In the genomic region with DNA sequence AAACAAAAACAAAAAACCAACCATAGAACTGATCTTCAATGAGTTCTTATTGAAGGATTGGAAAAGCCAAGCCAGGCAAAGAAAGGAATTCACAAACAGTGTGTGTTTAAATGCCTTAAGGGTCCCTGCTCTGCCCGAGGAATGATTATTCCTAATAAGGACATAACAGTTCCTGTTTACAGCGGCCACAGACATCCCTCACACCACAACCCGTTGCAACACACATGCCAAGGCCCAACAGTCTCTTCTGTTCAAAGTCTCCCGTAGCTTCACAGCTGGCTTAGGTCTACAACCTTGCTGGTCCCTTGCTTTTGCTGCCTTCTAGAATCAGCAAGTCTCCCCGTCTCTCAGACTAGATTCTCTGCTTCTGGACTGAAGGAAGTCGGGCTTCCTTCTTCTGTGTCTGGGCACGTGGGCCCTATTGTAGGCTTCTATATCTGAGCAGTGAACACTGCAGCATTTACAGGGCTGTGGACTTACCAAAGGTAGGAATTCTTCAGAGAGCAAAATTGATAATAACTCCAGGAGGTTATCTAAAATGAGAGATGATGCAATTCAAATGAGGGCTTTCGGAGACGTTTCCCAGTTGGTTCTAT, we compare ENCODE assay signal across 17 mouse cellular contexts. TPM values are rescaled to one million over a fixed set of nuclear protein-coding genes. Genes with fewer than 3 reads are reported as not detected.
DNase-seq lines count a peak whose midpoint lies in the region; ATAC-seq and TF ChIP-seq lines count a peak whose summit lies in the region.
"Had no signal": no experiment of that assay in that cellular context is flagged by ENCODE, and none has a peak within 500 bp of the region (broad histone marks: within the 10 kb centered on the region; RNA-seq: fewer than 3 reads in every experiment).

No protein-coding gene starts in this region.

- H3K36me3 ChIP-seq in intestine, embryonic 14.5 days (ENCODE audit: control insufficient read depth, insufficient read depth, low read length): no peaks in the 10 kb centered on the region
- H3K36me3 ChIP-seq in intestine, postnatal 0 days (ENCODE audit: control insufficient read depth, insufficient read depth): no peaks in the 10 kb centered on the region
- H3K36me3 ChIP-seq in lung, embryonic 16.5 days (ENCODE audit: control insufficient read depth, insufficient read depth, low read length): no peaks in the 10 kb centered on the region
- no peaks in the 10 kb centered on the region for H3K36me3 ChIP-seq in midbrain, embryonic 10.5 days
- H3K36me3 ChIP-seq: heart, embryonic 12.5 days had no signal

- peaks cover 20% of the 10 kb centered on the region for H3K4me1 ChIP-seq in intestine, embryonic 14.5 days (replicated peaks; ENCODE audit: control insufficient read depth, insufficient read depth, low read length)
- no peaks in the 10 kb centered on the region; the same call in none of the 2 replicates for H3K4me1 ChIP-seq in intestine, postnatal 0 days (replicated peaks; ENCODE audit: control insufficient read depth, insufficient read depth, low read length)
- H3K4me1 ChIP-seq in lung, embryonic 16.5 days (replicated peaks; ENCODE audit: control insufficient read depth, insufficient read depth, low read length): peaks cover 14% of the 10 kb centered on the region; the same call in 1 of the 2 replicates
- peaks cover 28% of the 10 kb centered on the region for H3K4me1 ChIP-seq in midbrain, embryonic 10.5 days

- 46% methylated on average over 9 of the region's 9 CpGs for WGBS in intestine, embryonic 14.5 days
- 36% methylated on average over 9 of the region's 9 CpGs for WGBS in intestine, postnatal 0 days
- 34% methylated on average over 9 of the region's 9 CpGs for WGBS in lung, embryonic 16.5 days
- WGBS in midbrain, embryonic 10.5 days: 78% methylated on average over 9 of the region's 9 CpGs

- no peak for TF ChIP-seq CTCF in intestine, postnatal 0 days (IDR thresholded peaks at IDR 0.05; ENCODE audit: low read depth)

- no peaks in the 10 kb centered on the region for H3K9me3 ChIP-seq in intestine, embryonic 14.5 days (ENCODE audit: control insufficient read depth, low read length)
- H3K9me3 ChIP-seq in intestine, postnatal 0 days (ENCODE audit: control insufficient read depth): no peaks in the 10 kb centered on the region
- H3K9me3 ChIP-seq in lung, embryonic 16.5 days (ENCODE audit: control insufficient read depth, low read length): no peaks in the 10 kb centered on the region
- H3K9me3 ChIP-seq in midbrain, embryonic 10.5 days (replicated peaks): no peaks in the 10 kb centered on the region; the same call in 1 of the 2 replicates
- H3K9me3 ChIP-seq: forebrain, embryonic 13.5 days; heart, embryonic 12.5 days had no signal

- ATAC-seq in intestine, embryonic 14.5 days (replicated peaks; ENCODE audit: low FRiP score, low TSS enrichment, low read depth): no peak
- no peak for ATAC-seq in intestine, postnatal 0 days
- ATAC-seq in lung, embryonic 16.5 days (ENCODE audit: low read depth): peak; percentile 72; the same call in 1 of the 2 replicates
- peak; percentile 68 to 73; a peak in 3 of 4 replicates for ATAC-seq in hematopoietic stem cell, adult 5-6 weeks (replicated peaks in 1 of 2; ENCODE audit: insufficient read depth in 1 of 2, low FRiP score in 2 of 2, low TSS enrichment in 1 of 2, low read depth in 1 of 2, poor library complexity in 2 of 2, severe bottlenecking in 2 of 2)
- 0 out of 2 replicates have a peak, but pooled peaks have one; percentile 40 for ATAC-seq in monocyte, adult 5-6 weeks (replicated peaks; ENCODE audit: insufficient number of reproducible peaks, low FRiP score, low TSS enrichment, poor library complexity, severe bottlenecking)
- ATAC-seq: forebrain, embryonic 13.5 days; midbrain, embryonic 16.5 days had no signal

- no peak overlapping the region for H3K4me2 ChIP-seq in intestine, embryonic 14.5 days (ENCODE audit: low read length)
- no peak overlapping the region for H3K4me2 ChIP-seq in intestine, postnatal 0 days (replicated peaks; ENCODE audit: low read depth)
- no peak overlapping the region for H3K4me2 ChIP-seq in lung, embryonic 16.5 days (ENCODE audit: low read depth, low read length)
- H3K4me2 ChIP-seq: forebrain, embryonic 13.5 days; heart, embryonic 12.5 days had no signal

- H3K4me3 ChIP-seq in intestine, embryonic 14.5 days (ENCODE audit: low read depth, low read length): no peak overlapping the region
- H3K4me3 ChIP-seq in intestine, postnatal 0 days (ENCODE audit: low read depth, low read length): no peak overlapping the region
- H3K4me3 ChIP-seq in lung, embryonic 16.5 days (ENCODE audit: low read length): no peak overlapping the region
- no peak overlapping the region for H3K4me3 ChIP-seq in midbrain, embryonic 10.5 days
- H3K4me3 ChIP-seq: forebrain, embryonic 13.5 days; heart, embryonic 12.5 days had no signal

- DNase-seq in intestine, embryonic 14.5 days (ENCODE audit: low spot score): no peak
- DNase-seq in lung, postnatal 14 days: no peak
- no peak for DNase-seq in ovary, postnatal 36 days (ENCODE audit: low spot score)
- no peak for DNase-seq in midbrain, embryonic 10.5 days (ENCODE audit: low spot score)
- DNase-seq: adrenal gland, postnatal 25 days; B cell, adult 2 months; cerebellum, adult 2 months; gastrocnemius, postnatal 36 days; right cerebral cortex, postnatal 14 days had no signal

- H3K9ac ChIP-seq in intestine, embryonic 14.5 days (ENCODE audit: low read length): no peak overlapping the region
- no peak overlapping the region for H3K9ac ChIP-seq in intestine, postnatal 0 days (ENCODE audit: low read depth, low read length)
- no peak overlapping the region for H3K9ac ChIP-seq in lung, embryonic 16.5 days (ENCODE audit: low read length)
- H3K9ac ChIP-seq: forebrain, embryonic 13.5 days; heart, embryonic 12.5 days had no signal

- H3K27me3 ChIP-seq in intestine, embryonic 14.5 days (replicated peaks; ENCODE audit: control insufficient read depth, insufficient read depth, low read length): no peaks in the 10 kb centered on the region
- H3K27me3 ChIP-seq in intestine, postnatal 0 days (replicated peaks; ENCODE audit: control insufficient read depth, insufficient read depth, low read length): no peaks in the 10 kb centered on the region
- no peaks in the 10 kb centered on the region for H3K27me3 ChIP-seq in lung, embryonic 16.5 days (ENCODE audit: control insufficient read depth, insufficient read depth, low read depth, low read length)
- peaks cover 4% of the 10 kb centered on the region; the same call in 1 of the 2 replicates for H3K27me3 ChIP-seq in midbrain, embryonic 10.5 days (ENCODE audit: low read depth, poor library complexity, severe bottlenecking)
- H3K27me3 ChIP-seq: heart, embryonic 12.5 days had no signal

- 0 out of 2 replicates have a peak overlapping the region, but pooled peaks have one; percentile 22 for H3K27ac ChIP-seq in intestine, embryonic 14.5 days (ENCODE audit: low read depth)
- no peak overlapping the region for H3K27ac ChIP-seq in intestine, postnatal 0 days (ENCODE audit: low read depth, low read length)
- no peak overlapping the region; the same call in 1 of the 2 replicates for H3K27ac ChIP-seq in lung, embryonic 16.5 days (ENCODE audit: low read length)
- no peak overlapping the region for H3K27ac ChIP-seq in midbrain, embryonic 10.5 days (replicated peaks)
- H3K27ac ChIP-seq: forebrain, embryonic 13.5 days; macrophage had no signal

RNA-seq across cellular contexts. Expression of a gene that starts 45.4 kb away (rescaled TPM):
- polyA plus RNA-seq in intestine, embryonic 14.5 days (2014; fragmentation: Nextera tagmentation; extraction: Ambion mirVana): 14.2 and 14.9 TPM in 2 replicates
- polyA plus RNA-seq in intestine, postnatal 0 days (2015; fragmentation: Nextera tagmentation; extraction: Ambion mirVana): 3.1 and 3.6 TPM in 2 replicates
- polyA plus RNA-seq in lung, embryonic 16.5 days (2015; fragmentation: Nextera tagmentation; extraction: Ambion mirVana): 29.7 and 32.0 TPM in 2 replicates
- 0.30 and 0.75 TPM in 2 replicates for total RNA-seq in hematopoietic stem cell, adult 5-6 weeks (2017)
- total RNA-seq in monocyte, adult 5-6 weeks (2017): not detected in 3 replicates
- polyA plus RNA-seq in midbrain, embryonic 10.5 days (2016; fragmentation: Nextera tagmentation; extraction: Ambion mirVana): 30.8 and 37.1 TPM in 2 replicates

Comparison
In these comparisons a context has a peak if more than half of its experiments do, and no peak if none do; other contexts are left out.
1. ATAC-seq: peak in lung, embryonic 16.5 days (single experiment), hematopoietic stem cell, adult 5-6 weeks (2 of 2) and monocyte, adult 5-6 weeks (single experiment); none in intestine, embryonic 14.5 days (single experiment) and intestine, postnatal 0 days (single experiment).